Mouse (Mus musculus) heart, postnatal 36 days (tissue): ENCODE data around the gene Pxmp4. TPM values are rescaled to one million over a fixed set of nuclear protein-coding genes. Genes with fewer than 3 reads are reported as not detected.

Experiments used
- DNase-seq, 2 experiments: peaks; one replicate each; pipeline ENCODE4 v3.0.0; 2021 to 2022
- intact Hi-C: fragments of 180-260 bp; cut with DNase I; formaldehyde crosslinking; loops from one replicate; pipeline ENCODE4 v1.15.1; 2025
- total RNA-seq, 2 experiments: library from RNA; stranded (reverse); gene quantifications; 2 replicates each; pipeline ENCODE4 v1.2.3; 2021

Pxmp4 gene
- total RNA-seq, 2 experiments from 2014 or later = 27.8 to 28.3 TPM

GRCm38 (mm10) chr2:154576876-154577743 lies 26.4 kb downstream of the Pxmp4 start:
- intact Hi-C loops = no loop called here

GRCm38 (mm10) chr2:154574271-154574670 lies 29.2 kb downstream of the Pxmp4 start:
- no peak for DNase-seq
- intact Hi-C loops = no loop called here

More at GRCm38 (mm10) chr2:154576876-154577743, 26.4 kb downstream of the Pxmp4 start:
- no peak for DNase-seq

- intact Hi-C loops = no loop called here
- no peak for DNase-seq
These were observed 30.5 kb downstream of the Pxmp4 start for GRCm38 (mm10) chr2:154572996-154573395.

- intact Hi-C loops = no loop called here
- no peak for DNase-seq
These were observed 31.5 kb downstream of the Pxmp4 start for GRCm38 (mm10) chr2:154571976-154572375.

GRCm38 (mm10) chr2:154571266-154571665 lies 32.2 kb downstream of the Pxmp4 start:
- DNase-seq = no peak
- intact Hi-C loops = no loop called here

GRCm38 (mm10) chr2:154570666-154571065 lies 32.8 kb downstream of the Pxmp4 start:
- DNase-seq = no peak
- intact Hi-C loops = no loop called here

- DNase-seq = peak; percentile 90 to 91
- intact Hi-C loops = no loop called here
These were observed 33.6 kb downstream of the Pxmp4 start, which contains the start of gene E2f1 for GRCm38 (mm10) chr2:154569836-154570286. TSS of gene E2f1 (minus strand) at chr2:154569892.

GRCm38 (mm10) chr2:154569071-154569748 lies 34.3 kb downstream of the Pxmp4 start:
- peak; percentile 39 to 64 for DNase-seq
- intact Hi-C loops = no loop called here

GRCm38 (mm10) chr2:154568329-154569070 lies 35.0 kb downstream of the Pxmp4 start:
- peak in 1 of 2 experiments; percentile 42 for DNase-seq
- intact Hi-C loops = no loop called here

GRCm38 (mm10) chr2:154567766-154568165 lies 35.7 kb downstream of the Pxmp4 start:
- intact Hi-C loops = no loop called here

GRCm38 (mm10) chr2:154566641-154567040 lies 36.9 kb downstream of the Pxmp4 start:
- no peak for DNase-seq
- intact Hi-C loops = no loop called here

More at GRCm38 (mm10) chr2:154567766-154568165, 35.7 kb downstream of the Pxmp4 start:
- DNase-seq = no peak

GRCm38 (mm10) chr2:154565562-154565961 lies 37.9 kb downstream of the Pxmp4 start:
- intact Hi-C loops = no loop called here
- DNase-seq = no peak

GRCm38 (mm10) chr2:154563612-154564170 lies 39.8 kb downstream of the Pxmp4 start:
- intact Hi-C loops = no loop called here

GRCm38 (mm10) chr2:154558264-154559039 lies 45.1 kb downstream of the Pxmp4 start, which contains the start of gene Necab3:
TSS of gene Necab3 (minus strand) at chr2:154558890.
- intact Hi-C loops = no loop called here
- DNase-seq = no peak

More at GRCm38 (mm10) chr2:154563612-154564170, 39.8 kb downstream of the Pxmp4 start:
- DNase-seq = no peak

GRCm38 (mm10) chr2:154557184-154557832 lies 46.2 kb downstream of the Pxmp4 start:
- no peak for DNase-seq
- intact Hi-C loops = no loop called here

- no peak for DNase-seq
- intact Hi-C loops = no loop called here
These were observed 48.3 kb downstream of the Pxmp4 start for GRCm38 (mm10) chr2:154555235-154555634.

- intact Hi-C loops = no loop called here
- DNase-seq = peak; percentile 61 to 66
These were observed 51.0 kb downstream of the Pxmp4 start for GRCm38 (mm10) chr2:154552424-154552907.

GRCm38 (mm10) chr2:154551927-154552326 lies 51.6 kb downstream of the Pxmp4 start:
- intact Hi-C loops = loop anchor here (2.0 kb wide), 1 partner anchor 63 kb away; no protein-coding TSS in a partner anchor

GRCm38 (mm10) chr2:154551476-154551875 lies 52.0 kb downstream of the Pxmp4 start, which contains the start of gene Actl10:
TSS of gene Actl10 (plus strand) at chr2:154551776.
- intact Hi-C loops = loop anchor here (2.0 kb wide), 1 partner anchor 63 kb away; no protein-coding TSS in a partner anchor
- DNase-seq = no peak

More at GRCm38 (mm10) chr2:154551927-154552326, 51.6 kb downstream of the Pxmp4 start:
- DNase-seq = no peak
